Mouse (Mus musculus) liver, embryonic 13.5 days (tissue): ENCODE results near the gene Rgr. TPM values are rescaled to one million over a fixed set of nuclear protein-coding genes. Genes with fewer than 3 reads are reported as not detected.
A peak's percentile ranks its signal among the peaks of the same experiment; 100 is the strongest.

Experiments used
- ATAC-seq: fragments of 200-750 bp; cut with Nextera tagmentation; 2 replicates; pipeline ENCODE4 v1.8.0; 2017; ENCODE audit warnings: low read depth, mild to moderate bottlenecking, moderate number of reproducible peaks, moderate library complexity
- DNase-seq: peaks from one replicate; pipeline ENCODE4 v3.0.0; 2022
- H3K27ac ChIP-seq: fragments of 300-500 bp; sonication (generic); 2 replicates; pipeline ENCODE4 v1.5.1; 2015; ENCODE audit warnings: moderate library complexity, mild to moderate bottlenecking, inconsistent platforms
- H3K27me3 ChIP-seq: fragments of 300-500 bp; sonication (generic); 2 replicates; pipeline ENCODE4 v1.6.1; 2015; ENCODE audit warnings: mild to moderate bottlenecking, inconsistent platforms
- H3K36me3 ChIP-seq: fragments of 300-500 bp; sonication (generic); 2 replicates; pipeline ENCODE4 v1.6.1; 2015; ENCODE audit warnings: mild to moderate bottlenecking, inconsistent platforms
- H3K4me1 ChIP-seq: fragments of 300-500 bp; sonication (generic); replicated peaks from 2 replicates; pipeline ENCODE4 v1.6.1; 2015; ENCODE audit warnings: inconsistent platforms
- H3K4me2 ChIP-seq: fragments of 300-500 bp; sonication (generic); 2 replicates; pipeline ENCODE4 v1.6.1; 2015; ENCODE audit warnings: inconsistent platforms, mild to moderate bottlenecking, moderate library complexity
- H3K4me3 ChIP-seq: fragments of 300-500 bp; sonication (generic); replicated peaks from 2 replicates; pipeline ENCODE4 v1.5.1; 2015; ENCODE audit warnings: mild to moderate bottlenecking, inconsistent platforms
- H3K9ac ChIP-seq: fragments of 300-500 bp; sonication (generic); 2 replicates; pipeline ENCODE4 v1.6.1; 2015; ENCODE audit warnings: mild to moderate bottlenecking, inconsistent platforms
- H3K9me3 ChIP-seq: fragments of 300-500 bp; sonication (generic); replicated peaks from 2 replicates; pipeline ENCODE4 v1.6.1; 2016; ENCODE audit warnings: inconsistent platforms
- WGBS: fragments of 180-500 bp; shearing (Covaris S2); methylation state at CpG from one replicate; pipeline ENCODE4 v1.1.7; 2015; ENCODE audit not compliant: insufficient replicate concordance; 5-methylcytosine and 5-hydroxymethylcytosine counted together
- polyA plus RNA-seq: library from polyadenylated mRNA; unstranded; fragments of >200 nt; fragmentation: Nextera tagmentation; extraction: Ambion mirVana; gene quantifications from 2 replicates; pipeline ENCODE4 v1.2.1, GENCODE M21; 2015

Rgr gene
- polyA plus RNA-seq, 1 experiment from 2014 or later: not detected

DNA sequence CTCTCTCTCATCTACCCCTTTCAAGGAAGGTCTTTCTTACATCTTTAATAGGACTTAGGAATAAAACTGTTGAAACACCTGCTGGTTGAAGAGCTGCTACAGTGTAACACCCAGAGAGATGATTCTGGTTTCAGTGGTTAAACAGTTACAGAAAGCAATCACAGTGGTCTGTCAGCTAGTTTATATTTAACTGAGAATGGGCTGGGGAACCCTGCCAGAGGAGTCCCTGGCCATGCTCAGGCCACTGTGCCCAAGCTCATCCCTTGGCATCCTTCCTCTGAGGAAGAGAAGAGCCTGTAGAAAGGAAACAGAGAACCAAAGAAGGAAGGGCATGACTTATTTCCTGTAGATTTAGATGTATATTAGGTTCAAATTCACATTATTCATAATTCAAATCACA lies 59.0 kb downstream of the Rgr start:
- Histone ChIP-seq H3K36me3 (no peaks in the 10 kb centered on the region), H3K9ac (no peak overlapping the region), H3K27me3 (no peaks in the 10 kb centered on the region), H3K4me2 (no peak overlapping the region), H3K4me1 (no peaks in the 10 kb centered on the region), H3K27ac (no peak overlapping the region), H3K9me3 (no peaks in the 10 kb centered on the region), H3K4me3 (no peak overlapping the region)
- DNase-seq (no peak), ATAC-seq (0 out of 2 replicates have a peak, but pooled peaks have one; percentile 53)

DNA sequence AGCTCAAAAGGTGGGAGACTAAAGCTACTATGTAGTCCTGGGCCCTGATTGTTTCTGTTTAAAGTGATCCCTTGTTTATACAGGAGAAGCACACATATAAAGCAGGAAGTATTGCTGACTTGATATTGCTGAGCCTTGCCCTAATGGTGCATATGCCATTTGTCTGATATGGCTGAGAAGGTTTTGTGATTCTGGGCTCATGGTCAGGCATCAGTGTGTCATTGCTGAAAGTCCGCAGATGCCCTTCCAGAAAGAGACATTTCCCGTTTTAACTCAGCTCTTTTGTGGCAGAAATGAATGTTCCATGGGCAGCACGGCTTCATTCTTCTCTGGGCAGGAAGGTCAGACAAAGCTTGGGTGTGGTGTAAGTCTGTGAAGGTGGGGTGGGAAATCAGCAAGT lies 63.1 kb downstream of the Rgr start:
- DNase-seq: no peak
- Histone ChIP-seq H3K9me3 (no peaks in the 10 kb centered on the region), H3K9ac (no peak overlapping the region), H3K4me1 (no peaks in the 10 kb centered on the region), H3K27ac (no peak overlapping the region), H3K4me3 (no peak overlapping the region), H3K36me3 (no peaks in the 10 kb centered on the region), H3K27me3 (no peaks in the 10 kb centered on the region), H3K4me2 (no peak overlapping the region)
- WGBS: 57% methylated on average over 3 of the region's 3 CpGs
- ATAC-seq: no peak

Other genes starting within 250 kb of the Rgr start
- 5.7 and 6.4 TPM in 2 replicates for gene Ccser2, start 80.2 kb downstream of the Rgr start, polyA plus RNA-seq
- gene Lrit1, start 5.9 kb upstream of the Rgr start, polyA plus RNA-seq: not detected in 2 replicates
- not detected in 2 replicates for gene Lrit2, start 19.0 kb upstream of the Rgr start, polyA plus RNA-seq
- gene Cdhr1, start 49.4 kb upstream of the Rgr start, polyA plus RNA-seq: 0.03 TPM in 1 of 2 replicates, not detected in the other
- 0.18 and 0.30 TPM in 2 replicates for gene 2610528A11Rik, start 65.1 kb upstream of the Rgr start, polyA plus RNA-seq
- gene Ghitm, start 86.3 kb upstream of the Rgr start, polyA plus RNA-seq: 265 and 293 TPM in 2 replicates